11 mouse cellular contexts compared by ENCODE assay signal in genomic region chr7:64064460-64065241, GRCm38 (mm10).
A peak's percentile ranks its signal among the peaks of the same experiment; 100 is the strongest.
DNase-seq lines count a peak whose midpoint lies in the region; ATAC-seq and TF ChIP-seq lines count a peak whose summit lies in the region.
"Had no signal": no experiment of that assay in that cellular context is flagged by ENCODE, and none has a peak within 500 bp of the region (broad histone marks: within the 10 kb centered on the region; RNA-seq: fewer than 3 reads in every experiment).

No protein-coding gene starts in this region.

- no peaks in the 10 kb centered on the region for H3K79me2 ChIP-seq in heart, adult 2 months (replicated peaks; ENCODE audit: control insufficient read depth, insufficient read depth, low read length)
- no peaks in the 10 kb centered on the region for H3K79me2 ChIP-seq in myocyte (ENCODE audit: control insufficient read depth, insufficient read depth)

- H3K4me2 ChIP-seq in myocyte (ENCODE audit: low read depth) = peak overlapping the region; percentile 90
- no peak overlapping the region for H3K4me2 ChIP-seq in forebrain, embryonic 11.5 days (ENCODE audit: low read depth, low read length, severe bottlenecking)
- no peak overlapping the region for H3K4me2 ChIP-seq in midbrain, embryonic 13.5 days (replicated peaks)
- H3K4me2 ChIP-seq: embryonic facial prominence, embryonic 15.5 days had no signal

- H3K36me3 ChIP-seq in heart, adult 2 months (ENCODE audit: control insufficient read depth, insufficient read depth, low read length) = no peaks in the 10 kb centered on the region
- no peaks in the 10 kb centered on the region for H3K36me3 ChIP-seq in myocyte (ENCODE audit: control insufficient read depth, insufficient read depth)
- no peaks in the 10 kb centered on the region for H3K36me3 ChIP-seq in forebrain, embryonic 11.5 days (ENCODE audit: control insufficient read depth, insufficient read depth, low read length)
- no peaks in the 10 kb centered on the region for H3K36me3 ChIP-seq in midbrain, embryonic 13.5 days
- H3K36me3 ChIP-seq: embryonic facial prominence, embryonic 15.5 days had no signal

- 38% methylated on average over 7 of the region's 7 CpGs for whole genome bisulfite sequencing in heart, adult 2 months
- WGBS in forebrain, embryonic 11.5 days = 87% methylated on average over 7 of the region's 7 CpGs
- 91% methylated on average over 7 of the region's 7 CpGs for WGBS in midbrain, embryonic 13.5 days

- intact Hi-C loops in heart, adult 2 months (cut with DNase I) = loop anchor here (5.0 to 10.0 kb wide), 2 partner anchors 90 to 312 kb away; partner anchors contain the start of gene Trpm1

- H3K27ac ChIP-seq in heart, adult 2 months = peak overlapping the region; percentile 60
- no peak overlapping the region for H3K27ac ChIP-seq in forebrain, embryonic 11.5 days (ENCODE audit: low read depth, low read length)
- no peak overlapping the region for H3K27ac ChIP-seq in midbrain, embryonic 13.5 days
- H3K27ac ChIP-seq: embryonic facial prominence, embryonic 15.5 days; macrophage had no signal

- ATAC-seq in frontal cortex, adult (ENCODE audit: low TSS enrichment) = peak; percentile 56
- ATAC-seq in forebrain, embryonic 11.5 days (replicated peaks; ENCODE audit: low FRiP score) = no peak
- ATAC-seq in midbrain, embryonic 13.5 days = no peak

- TF ChIP-seq EP300 in heart, adult 2 months (IDR thresholded peaks at IDR 0.05; ENCODE audit: insufficient read depth, low read depth, low read length) = peak; percentile 38; the same call in 1 of the 2 replicates

- H3ac ChIP-seq in myocyte (ENCODE audit: control insufficient read depth, insufficient read length) = no peak overlapping the region

- TF ChIP-seq CTCF in heart, adult 2 months (IDR thresholded peaks at IDR 0.05) = no peak

- H3K27me3 ChIP-seq in heart, adult 2 months (ENCODE audit: control insufficient read depth, insufficient read depth, low read length) = no peaks in the 10 kb centered on the region
- no peaks in the 10 kb centered on the region for H3K27me3 ChIP-seq in myocyte (ENCODE audit: control insufficient read depth, insufficient read depth, insufficient read length)
- no peaks in the 10 kb centered on the region for H3K27me3 ChIP-seq in forebrain, embryonic 11.5 days (ENCODE audit: control insufficient read depth, insufficient read depth, low read length)
- H3K27me3 ChIP-seq in midbrain, embryonic 13.5 days = no peaks in the 10 kb centered on the region
- H3K27me3 ChIP-seq: CH12.LX; embryonic facial prominence, embryonic 15.5 days had no signal

- no peak overlapping the region for H3K4me3 ChIP-seq in heart, adult 2 months
- peak overlapping the region; percentile 20 for H3K4me3 ChIP-seq in myocyte
- H3K4me3 ChIP-seq in forebrain, embryonic 11.5 days (ENCODE audit: low read depth, low read length) = no peak overlapping the region
- H3K4me3 ChIP-seq in midbrain, embryonic 13.5 days (replicated peaks) = no peak overlapping the region
- H3K4me3 ChIP-seq: embryonic facial prominence, embryonic 15.5 days had no signal

- 0 out of 2 replicates have a peak, but pooled peaks have one; percentile 26 for TF ChIP-seq POLR2A in heart, adult 2 months (IDR thresholded peaks at IDR 0.05; ENCODE audit: insufficient read depth, low read depth, low read length)
- TF ChIP-seq POLR2A in myocyte (IDR thresholded peaks at IDR 0.05; ENCODE audit: insufficient read length, low read depth) = peak; percentile 39

- DNase-seq in frontal cortex, postnatal 25 days (ENCODE audit: low spot score in 2 of 2) = no peak
- DNase-seq in adrenal gland, postnatal 10 days = peak; percentile 75
- DNase-seq in heart, adult 2 months = peak; percentile 75 to 84
- peak; percentile 77 to 79 for DNase-seq in kidney, postnatal 36 days
- DNase-seq in forebrain, embryonic 11.5 days (ENCODE audit: low spot score) = no peak

- peaks cover 6% of the 10 kb centered on the region for H3K4me1 ChIP-seq in heart, adult 2 months (ENCODE audit: control insufficient read depth, insufficient read depth, low read length)
- H3K4me1 ChIP-seq in forebrain, embryonic 11.5 days (replicated peaks; ENCODE audit: control insufficient read depth, insufficient read depth, low read length) = no peaks in the 10 kb centered on the region
- no peaks in the 10 kb centered on the region for H3K4me1 ChIP-seq in midbrain, embryonic 13.5 days (replicated peaks)

- no peak overlapping the region for H3K9ac ChIP-seq in heart, adult 2 months (ENCODE audit: low read depth, low read length)
- H3K9ac ChIP-seq in forebrain, embryonic 11.5 days (ENCODE audit: low read length) = no peak overlapping the region
- no peak overlapping the region for H3K9ac ChIP-seq in midbrain, embryonic 13.5 days (replicated peaks)
- H3K9ac ChIP-seq: embryonic facial prominence, embryonic 15.5 days had no signal

- H3K9me3 ChIP-seq in forebrain, embryonic 11.5 days (ENCODE audit: control insufficient read depth, low read length) = no peaks in the 10 kb centered on the region
- no peaks in the 10 kb centered on the region for H3K9me3 ChIP-seq in midbrain, embryonic 13.5 days
- H3K9me3 ChIP-seq: embryonic facial prominence, embryonic 15.5 days had no signal

TF ChIP-seq in myocyte, 11 proteins besides CTCF, POLR2A, EP300 and RAD21:
- TF ChIP-seq TCF12 (IDR thresholded peaks at IDR 0.05; ENCODE audit: insufficient read depth, poor library complexity, severe bottlenecking) (no peak), USF1 (IDR thresholded peaks at IDR 0.05; ENCODE audit: low read depth) (peak; percentile 85), MYOD1 (IDR thresholded peaks at IDR 0.05; ENCODE audit: control insufficient read depth in 1 of 3, insufficient read length in 2 of 3, low read depth in 2 of 3) (no peak)

Comparison
In these comparisons a context has a peak if more than half of its experiments do, and no peak if none do; other contexts are left out.
1. DNase-seq: peak in adrenal gland, postnatal 10 days (single experiment), heart, adult 2 months (2 of 2) and kidney, postnatal 36 days (2 of 2); none in frontal cortex, postnatal 25 days (0 of 2) and forebrain, embryonic 11.5 days (single experiment).